Mouse (Mus musculus): ENCODE measurements at regions not wholly inside any gene's neighbourhood (a gene's known extent, or its start where the extent isn't known, plus 50 kb on each side); places are given as distances from the start of the nearest gene placed in this dataset.

- no peaks in the 10 kb centered on the region for H3K36me3 ChIP-seq (replicated peaks; ENCODE audit: control insufficient read depth, insufficient read depth, low read length)
- no peak overlapping the region for H3K27ac ChIP-seq (ENCODE audit: low read depth)
- no peak for ATAC-seq (ENCODE audit: insufficient read depth, low read depth)
- no peaks in the 10 kb centered on the region for H3K4me1 ChIP-seq (ENCODE audit: control insufficient read depth, insufficient read depth)
- no peak for DNase-seq (ENCODE audit: low spot score)
- H3K27me3 ChIP-seq (ENCODE audit: control insufficient read depth, insufficient read depth, low read length): no peaks in the 10 kb centered on the region
- no peak overlapping the region for H3K4me3 ChIP-seq (ENCODE audit: low read depth, low read length)
- 51% methylated on average over 4 of the region's 4 CpGs for WGBS
- H3K9ac ChIP-seq (replicated peaks; ENCODE audit: low read depth, low read length): no peak overlapping the region
- no peaks in the 10 kb centered on the region for H3K9me3 ChIP-seq (replicated peaks; ENCODE audit: control insufficient read depth, low read length)
- no peak overlapping the region for H3K4me2 ChIP-seq (ENCODE audit: low read depth, low read length)
- TF ChIP-seq CTCF (IDR thresholded peaks at IDR 0.05; ENCODE audit: low read depth): no peak
- no peak for TF ChIP-seq EP300 (IDR thresholded peaks at IDR 0.05; ENCODE audit: low read depth)
Observed at GRCm38 (mm10) chr6:108971415-108972089, 143.1 kb downstream of the Edem1 start.

GRCm38 (mm10) chr6:108973701-108974100, 145.3 kb downstream of the Edem1 start:
- no peak for TF ChIP-seq CTCF (IDR thresholded peaks at IDR 0.05; ENCODE audit: low read depth)
- no peak for TF ChIP-seq EP300 (IDR thresholded peaks at IDR 0.05; ENCODE audit: low read depth)
- H3K4me2 ChIP-seq (ENCODE audit: low read depth, low read length): no peak overlapping the region
- ATAC-seq (ENCODE audit: insufficient read depth, low read depth): no peak
- H3K27me3 ChIP-seq (ENCODE audit: control insufficient read depth, insufficient read depth, low read length): no peaks in the 10 kb centered on the region
- H3K9ac ChIP-seq (replicated peaks; ENCODE audit: low read depth, low read length): no peak overlapping the region
- H3K36me3 ChIP-seq (replicated peaks; ENCODE audit: control insufficient read depth, insufficient read depth, low read length): no peaks in the 10 kb centered on the region
- no peak overlapping the region for H3K4me3 ChIP-seq (ENCODE audit: low read depth, low read length)
- 59% methylated on average over 2 of the region's 2 CpGs for WGBS
- DNase-seq (ENCODE audit: low spot score): no peak
- H3K27ac ChIP-seq (ENCODE audit: low read depth): no peak overlapping the region
- no peaks in the 10 kb centered on the region for H3K9me3 ChIP-seq (replicated peaks; ENCODE audit: control insufficient read depth, low read length)
- H3K4me1 ChIP-seq (ENCODE audit: control insufficient read depth, insufficient read depth): no peaks in the 10 kb centered on the region

DNA sequence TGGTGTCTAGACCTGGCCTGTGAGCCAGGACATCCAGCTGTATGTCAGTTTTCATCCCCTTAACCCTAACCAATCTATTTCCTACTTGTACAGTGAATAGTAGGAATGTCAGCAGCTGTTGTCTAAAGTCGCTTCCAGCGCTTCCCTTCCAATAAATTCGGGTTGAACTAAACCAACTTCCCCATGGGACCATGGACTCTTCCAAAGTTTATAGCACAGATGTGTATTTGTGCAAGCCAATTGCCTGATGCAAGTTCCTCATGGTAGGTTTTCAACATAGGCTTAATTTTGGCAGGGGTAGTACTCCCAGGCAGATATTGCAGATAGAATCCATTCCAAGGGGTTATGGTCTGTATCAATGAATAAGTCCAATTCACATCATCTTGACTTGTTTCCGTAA, 161.1 kb downstream of the Edem1 start:
- H3K36me3 ChIP-seq (replicated peaks; ENCODE audit: control insufficient read depth, insufficient read depth, low read length): no peaks in the 10 kb centered on the region
- no peak overlapping the region for H3K9ac ChIP-seq (replicated peaks; ENCODE audit: low read depth, low read length)
- no peaks in the 10 kb centered on the region for H3K9me3 ChIP-seq (replicated peaks; ENCODE audit: control insufficient read depth, low read length)
- TF ChIP-seq CTCF (IDR thresholded peaks at IDR 0.05; ENCODE audit: low read depth) (no peak), EP300 (IDR thresholded peaks at IDR 0.05; ENCODE audit: low read depth) (no peak)
- H3K4me2 ChIP-seq (ENCODE audit: low read depth, low read length): no peak overlapping the region
- DNase-seq (ENCODE audit: low spot score) (no peak), ATAC-seq (ENCODE audit: insufficient read depth, low read depth) (no peak; the same call in 1 of the 2 replicates)
- no peak overlapping the region for H3K4me3 ChIP-seq (ENCODE audit: low read depth, low read length)
- no peaks in the 10 kb centered on the region for H3K4me1 ChIP-seq (ENCODE audit: control insufficient read depth, insufficient read depth)
- WGBS: 72% methylated on average over 4 of the region's 4 CpGs
- no peak overlapping the region for H3K27ac ChIP-seq (ENCODE audit: low read depth)
- no peaks in the 10 kb centered on the region for H3K27me3 ChIP-seq (ENCODE audit: control insufficient read depth, insufficient read depth, low read length)

- DNase-seq (ENCODE audit: low spot score) (no peak), ATAC-seq (ENCODE audit: insufficient read depth, low read depth) (no peak)
- H3K9me3 ChIP-seq (replicated peaks; ENCODE audit: control insufficient read depth, low read length): no peaks in the 10 kb centered on the region
- H3K4me1 ChIP-seq (ENCODE audit: control insufficient read depth, insufficient read depth): no peaks in the 10 kb centered on the region
- TF ChIP-seq CTCF (IDR thresholded peaks at IDR 0.05; ENCODE audit: low read depth): no peak
- TF ChIP-seq EP300 (IDR thresholded peaks at IDR 0.05; ENCODE audit: low read depth): no peak
- no peak overlapping the region for H3K4me3 ChIP-seq (ENCODE audit: low read depth, low read length)
- H3K9ac ChIP-seq (replicated peaks; ENCODE audit: low read depth, low read length): no peak overlapping the region
- no peaks in the 10 kb centered on the region for H3K36me3 ChIP-seq (replicated peaks; ENCODE audit: control insufficient read depth, insufficient read depth, low read length)
- H3K27ac ChIP-seq (ENCODE audit: low read depth): no peak overlapping the region
- 45% methylated on average over 3 of the region's 3 CpGs for WGBS
- H3K4me2 ChIP-seq (ENCODE audit: low read depth, low read length): no peak overlapping the region
- H3K27me3 ChIP-seq (ENCODE audit: control insufficient read depth, insufficient read depth, low read length): no peaks in the 10 kb centered on the region
Observed at GRCm38 (mm10) chr6:108993743-108994142, 165.3 kb downstream of the Edem1 start.

DNA sequence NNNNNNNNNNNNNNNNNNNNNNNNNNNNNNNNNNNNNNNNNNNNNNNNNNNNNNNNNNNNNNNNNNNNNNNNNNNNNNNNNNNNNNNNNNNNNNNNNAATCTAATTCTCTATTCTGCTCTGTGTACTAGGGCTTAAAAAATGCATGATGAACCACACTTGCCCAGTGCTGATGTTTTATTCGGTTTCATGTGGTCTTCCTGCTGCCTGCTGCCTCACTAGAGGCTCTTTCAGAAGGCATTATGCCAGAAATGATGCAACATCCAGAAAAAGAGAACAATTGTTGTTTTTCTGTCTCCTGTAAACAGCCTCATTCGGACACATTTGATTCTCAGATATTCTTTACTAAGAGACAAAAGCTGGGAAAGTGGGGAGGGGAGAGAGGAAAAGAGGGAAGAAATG, 176.0 kb downstream of the Edem1 start:
- Histone ChIP-seq H3K27me3 (ENCODE audit: control insufficient read depth, insufficient read depth, low read length) (no peaks in the 10 kb centered on the region), H3K9ac (replicated peaks; ENCODE audit: low read depth, low read length) (no peak overlapping the region), H3K4me2 (ENCODE audit: low read depth, low read length) (no peak overlapping the region), H3K4me3 (ENCODE audit: low read depth, low read length) (no peak overlapping the region), H3K4me1 (ENCODE audit: control insufficient read depth, insufficient read depth) (no peaks in the 10 kb centered on the region), H3K27ac (ENCODE audit: low read depth) (no peak overlapping the region), H3K9me3 (replicated peaks; ENCODE audit: control insufficient read depth, low read length) (no peaks in the 10 kb centered on the region), H3K36me3 (replicated peaks; ENCODE audit: control insufficient read depth, insufficient read depth, low read length) (no peaks in the 10 kb centered on the region)
- DNase-seq (ENCODE audit: low spot score) (no peak), ATAC-seq (ENCODE audit: insufficient read depth, low read depth) (no peak)
- no peak for TF ChIP-seq CTCF (IDR thresholded peaks at IDR 0.05; ENCODE audit: low read depth)
- no peak for TF ChIP-seq EP300 (IDR thresholded peaks at IDR 0.05; ENCODE audit: low read depth)
- 49% methylated on average over 2 of the region's 2 CpGs for WGBS

DNA sequence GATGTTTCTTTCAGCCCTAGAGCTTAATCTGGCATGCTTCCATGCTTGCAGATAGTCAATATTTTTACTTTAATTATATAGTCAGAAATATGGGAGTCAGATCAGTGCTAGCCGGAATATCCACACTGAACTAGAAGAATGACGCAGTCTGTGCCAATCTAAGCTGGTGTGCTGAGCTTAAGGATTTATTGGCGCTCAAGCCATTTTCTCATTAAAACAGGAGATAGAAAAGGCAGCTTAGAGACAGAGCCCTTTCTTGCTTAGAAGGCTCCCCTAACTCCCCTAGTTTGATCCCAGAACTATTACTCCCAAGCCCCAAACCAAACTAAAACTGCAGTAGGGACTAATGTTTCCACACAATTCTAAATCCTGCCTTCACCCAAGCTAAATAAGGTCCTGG, 180.9 kb downstream of the Edem1 start:
- Histone ChIP-seq H3K9ac (replicated peaks; ENCODE audit: low read depth, low read length) (no peak overlapping the region), H3K27ac (ENCODE audit: low read depth) (no peak overlapping the region), H3K4me2 (ENCODE audit: low read depth, low read length) (no peak overlapping the region), H3K36me3 (replicated peaks; ENCODE audit: control insufficient read depth, insufficient read depth, low read length) (no peaks in the 10 kb centered on the region), H3K27me3 (ENCODE audit: control insufficient read depth, insufficient read depth, low read length) (no peaks in the 10 kb centered on the region), H3K4me1 (ENCODE audit: control insufficient read depth, insufficient read depth) (no peaks in the 10 kb centered on the region), H3K4me3 (ENCODE audit: low read depth, low read length) (no peak overlapping the region), H3K9me3 (replicated peaks; ENCODE audit: control insufficient read depth, low read length) (no peaks in the 10 kb centered on the region)
- TF ChIP-seq EP300 (IDR thresholded peaks at IDR 0.05; ENCODE audit: low read depth): no peak
- TF ChIP-seq CTCF (IDR thresholded peaks at IDR 0.05; ENCODE audit: low read depth): no peak
- WGBS: 87% methylated on average over 3 of the region's 3 CpGs
- ATAC-seq (ENCODE audit: insufficient read depth, low read depth) (no peak), DNase-seq (ENCODE audit: low spot score) (no peak)

Measured in heart, postnatal 0 days (tissue).